Mouse (Mus musculus) ES-E14 (cell line): Measurements from ENCODE around the gene Dhrs7b.

ENCODE experiments used
- CHD2 ChIP-seq: IDR thresholded peaks from 2 replicates; pipeline ENCODE4 v1.6.1; 2014; ENCODE audit warnings: mild to moderate bottlenecking, low read depth, low read length, inconsistent platforms
- HCFC1 ChIP-seq: IDR thresholded peaks from 2 replicates; pipeline ENCODE4 v1.6.1; 2012; ENCODE audit warnings: low read length, inconsistent platforms, borderline replicate concordance; ENCODE audit not compliant: insufficient read depth
- ZC3H11A ChIP-seq: IDR thresholded peaks from 2 replicates; pipeline ENCODE4 v1.6.1; 2012; ENCODE audit warnings: low read depth, mild to moderate bottlenecking, inconsistent platforms, low read length, borderline replicate concordance

DNA sequence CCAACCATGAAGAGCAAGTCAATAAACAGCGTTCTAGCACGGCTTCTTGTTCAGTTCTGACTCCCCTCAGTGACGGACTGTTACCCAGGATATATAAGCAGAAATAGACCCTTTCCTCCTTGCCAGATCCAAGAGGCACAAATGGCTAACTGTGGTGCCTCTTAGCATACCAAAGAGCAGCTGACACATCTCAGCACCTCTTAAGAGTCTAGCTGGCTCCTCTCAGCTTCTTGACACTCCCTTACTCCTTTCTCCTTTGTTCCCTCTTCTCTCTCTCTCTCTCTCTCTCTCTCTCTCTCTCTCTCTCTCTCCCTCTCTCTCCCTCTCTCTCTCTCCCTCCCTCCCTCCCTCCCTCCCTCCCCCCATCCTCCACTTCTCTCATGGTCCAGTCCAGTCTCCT lies 60.3 kb downstream of the Dhrs7b start:
- TF ChIP-seq ZC3H11A (no peak), HCFC1 (no peak), CHD2 (no peak)
